Comparison of ENCODE assay signal across 10 mouse cellular contexts in the genomic region with DNA sequence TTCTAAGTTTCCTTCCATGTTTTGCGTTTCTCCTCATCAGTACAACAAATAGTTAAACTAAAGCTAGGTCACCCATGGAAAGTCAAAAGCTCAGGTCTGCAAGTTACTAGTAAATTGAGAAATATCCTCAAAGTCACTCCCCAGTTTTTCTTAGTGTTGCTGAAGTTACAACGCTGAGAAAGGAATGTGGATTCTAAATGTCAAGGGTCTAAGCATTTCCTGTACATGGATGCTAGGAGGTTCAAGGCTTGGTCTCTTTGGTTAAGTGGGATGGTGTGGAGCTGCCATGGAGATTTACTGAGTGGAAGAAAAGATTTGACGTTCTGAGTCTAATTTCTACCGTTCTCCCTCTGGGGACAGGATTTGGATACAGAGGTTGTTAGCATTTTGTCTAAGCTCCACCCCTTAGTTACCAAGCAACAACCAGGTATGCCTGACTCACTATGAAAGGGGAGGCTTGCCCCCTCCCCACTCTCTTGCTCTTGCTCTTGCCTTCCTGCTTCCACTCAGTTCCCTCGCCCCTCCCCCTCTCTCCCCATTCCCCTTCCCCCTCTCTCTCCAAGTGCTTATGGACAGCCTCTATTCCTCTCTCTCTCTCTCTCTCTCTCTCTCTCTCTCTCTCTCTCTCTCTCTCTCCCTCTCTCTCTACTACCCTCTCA. TPM values are rescaled to one million over a fixed set of nuclear protein-coding genes. Genes with fewer than 3 reads are reported as not detected.
DNase-seq lines count a peak whose midpoint lies in the region; ATAC-seq and TF ChIP-seq lines count a peak whose summit lies in the region.
"Had no signal": no experiment of that assay in that cellular context is flagged by ENCODE, and none has a peak within 500 bp of the region (broad histone marks: within the 10 kb centered on the region; RNA-seq: fewer than 3 reads in every experiment).

No protein-coding gene starts in this region.

- no peak for TF ChIP-seq EP300 in CH12.LX (IDR thresholded peaks at IDR 0.05; ENCODE audit: low read length)

- H3K4me1 ChIP-seq in kidney, embryonic 16.5 days (ENCODE audit: insufficient read depth, low read length), result peaks cover 7% of the 10 kb centered on the region; the same call in 1 of the 2 replicates
- H3K4me1 ChIP-seq in CH12.LX (ENCODE audit: control insufficient read depth in 1 of 2, insufficient read depth in 2 of 2), result peaks cover 3 to 38% of the 10 kb centered on the region in 2 experiments
- 0 out of 2 replicates have a peak, but pooled peaks cover 3% of the 10 kb centered on the region for H3K4me1 ChIP-seq in forebrain, embryonic 15.5 days

- in situ Hi-C loops in CH12.LX (cut with MboI; ENCODE audit: low pct_ligation_motif_present, low pct_unique_long_range_greater_than_20kb, low sequenced_read_pairs), result loop anchor here (25.0 kb wide), 1 partner anchor 420 kb away; a partner anchor contains a TSS

- no peak overlapping the region for H3K4me2 ChIP-seq in kidney, embryonic 16.5 days (replicated peaks; ENCODE audit: low read depth, low read length)
- peak overlapping the region; percentile 38; the same call in 1 of the 2 replicates for H3K4me2 ChIP-seq in CH12.LX (ENCODE audit: insufficient read depth, low read depth, poor library complexity, severe bottlenecking)
- H3K4me2 ChIP-seq in forebrain, embryonic 15.5 days (replicated peaks), result no peak overlapping the region
- H3K4me2 ChIP-seq: neural tube, embryonic 13.5 days had no signal

- no peak for TF ChIP-seq CTCF in CH12.LX (conservative IDR thresholded peaks at IDR 0.05 in 1 of 2, IDR thresholded peaks at IDR 0.05 in 1 of 2; ENCODE audit: low read depth in 2 of 2, low read length in 2 of 2)

- no peak for DNase-seq in kidney, postnatal 25 days
- DNase-seq in CH12.LX (ENCODE audit: extremely low read depth) (peak; percentile 41), ZHBTc4 (ENCODE audit: low read depth, low spot score) (peak; percentile 80)
- DNase-seq in thymus, postnatal 25 days, result no peak
- no peak for DNase-seq in ovary, postnatal 10 days (ENCODE audit: low spot score)
- DNase-seq: gastrocnemius, postnatal 36 days had no signal

- 25% methylated on average over 5 of the region's 5 CpGs for WGBS in kidney, embryonic 16.5 days
- 31% methylated on average over 4 of the region's 5 CpGs for WGBS in forebrain, embryonic 15.5 days

- no peak overlapping the region; the same call in 1 of the 2 replicates for H3K27ac ChIP-seq in kidney, embryonic 16.5 days (ENCODE audit: low read length)
- H3K27ac ChIP-seq in CH12.LX (ENCODE audit: insufficient read depth, low read depth), result no peak overlapping the region
- H3K27ac ChIP-seq in forebrain, embryonic 15.5 days (replicated peaks), result no peak overlapping the region
- H3K27ac ChIP-seq: liver, embryonic 14.5 days; neural tube, embryonic 13.5 days had no signal

- no peak for TF ChIP-seq POLR2A in CH12.LX (IDR thresholded peaks at IDR 0.05; ENCODE audit: low read depth, low read length)

- no peak overlapping the region for H3K4me3 ChIP-seq in kidney, embryonic 16.5 days (ENCODE audit: low read length)
- H3K4me3 ChIP-seq in CH12.LX (replicated peaks in 1 of 3; ENCODE audit: low read depth in 2 of 3, low read length in 2 of 3, poor library complexity in 1 of 3), result no peak overlapping the region
- H3K4me3 ChIP-seq in forebrain, embryonic 15.5 days, result no peak overlapping the region
- H3K4me3 ChIP-seq: neural tube, embryonic 13.5 days had no signal

- peak; percentile 54 for ATAC-seq in kidney, embryonic 16.5 days (ENCODE audit: low FRiP score, low TSS enrichment)
- 0 out of 2 replicates have a peak, but pooled peaks have one; percentile 6 for ATAC-seq in forebrain, embryonic 15.5 days (replicated peaks)

- H3K79me2 ChIP-seq in CH12.LX (replicated peaks; ENCODE audit: control insufficient read depth, extremely low read depth, insufficient read depth, poor library complexity, severe bottlenecking), result no peaks in the 10 kb centered on the region

- no peak overlapping the region for H3K9ac ChIP-seq in kidney, embryonic 16.5 days (replicated peaks; ENCODE audit: low read length)
- H3K9ac ChIP-seq in CH12.LX (ENCODE audit: insufficient read depth, low read depth), result no peak overlapping the region
- H3K9ac ChIP-seq in forebrain, embryonic 15.5 days (replicated peaks), result no peak overlapping the region
- H3K9ac ChIP-seq: liver, embryonic 14.5 days; neural tube, embryonic 13.5 days had no signal

- no peaks in the 10 kb centered on the region for H3K9me3 ChIP-seq in kidney, embryonic 16.5 days (ENCODE audit: low read length)
- H3K9me3 ChIP-seq in CH12.LX (replicated peaks; ENCODE audit: low read length), result no peaks in the 10 kb centered on the region
- H3K9me3 ChIP-seq in forebrain, embryonic 15.5 days, result no peaks in the 10 kb centered on the region
- H3K9me3 ChIP-seq: neural tube, embryonic 13.5 days had no signal

- no peaks in the 10 kb centered on the region for H3K27me3 ChIP-seq in kidney, embryonic 16.5 days (ENCODE audit: insufficient read depth, low read length)
- H3K27me3 ChIP-seq in CH12.LX (replicated peaks), result no peaks in the 10 kb centered on the region
- H3K27me3 ChIP-seq in forebrain, embryonic 15.5 days, result no peaks in the 10 kb centered on the region
- H3K27me3 ChIP-seq: neural tube, embryonic 13.5 days had no signal

- H3K36me3 ChIP-seq in kidney, embryonic 16.5 days (ENCODE audit: insufficient read depth, low read length), result no peaks in the 10 kb centered on the region
- H3K36me3 ChIP-seq in CH12.LX (replicated peaks in 1 of 2; ENCODE audit: control insufficient read depth in 1 of 2, insufficient read depth in 1 of 2, low read length in 1 of 2), result no peaks in the 10 kb centered on the region
- H3K36me3 ChIP-seq in forebrain, embryonic 15.5 days, result no peaks in the 10 kb centered on the region
- H3K36me3 ChIP-seq: neural tube, embryonic 13.5 days had no signal

- TF ChIP-seq RAD21 in CH12.LX (IDR thresholded peaks at IDR 0.05; ENCODE audit: low read depth, low read length), result no peak

- dilution Hi-C loops in CH12.LX (cut with MboI; ENCODE audit: extremely low pct_ligation_motif_present, extremely low pct_unique_long_range_greater_than_20kb, low sequenced_read_pairs), result no loop called here

TF ChIP-seq in CH12.LX, 34 proteins besides CTCF, POLR2A, EP300 and RAD21:
- TF ChIP-seq MXI1 (IDR thresholded peaks at IDR 0.05; ENCODE audit: low read depth, low read length) (no peak), MAX (IDR thresholded peaks at IDR 0.05; ENCODE audit: low read length) (no peak), NRF1 (IDR thresholded peaks at IDR 0.05; ENCODE audit: low read depth, low read length) (no peak), E2F4 (IDR thresholded peaks at IDR 0.05; ENCODE audit: insufficient replicate concordance, low read depth, low read length) (no peak), CHD2 (IDR thresholded peaks at IDR 0.05; ENCODE audit: low read length) (peak; percentile 60; the same call in 1 of the 2 replicates)

RNA-seq across cellular contexts. Expression of a gene that starts 36.3 kb away (rescaled TPM):
- polyA plus RNA-seq in kidney, embryonic 16.5 days (2015; fragmentation: Nextera tagmentation; extraction: Ambion mirVana), result 68.3 and 76.6 TPM in 2 replicates
- total RNA-seq in CH12.LX (2012; rRNA removed) (108 and 138 TPM in 2 replicates), CH12.LX (2014; rRNA removed) (143 and 161 TPM in 2 replicates)
- 242 and 267 TPM in 2 replicates for polyA plus RNA-seq in CH12.LX (2012; ENCODE audit: insufficient read length, low read depth)
- 41.5 and 44.0 TPM in 2 replicates for polyA plus RNA-seq in forebrain, embryonic 15.5 days (2015; fragmentation: Nextera tagmentation; extraction: Ambion mirVana)

Comparison
In these comparisons a context has a peak if more than half of its experiments do, and no peak if none do; other contexts are left out.
1. DNase-seq: peak in CH12.LX (single experiment) and ZHBTc4 (single experiment); none in kidney, postnatal 25 days (0 of 2), thymus, postnatal 25 days (single experiment) and ovary, postnatal 10 days (single experiment).